Mouse (Mus musculus) liver, postnatal 0 days (tissue): ENCODE measurements around the gene Rfc1.

Experiments used
- CTCF ChIP-seq: sonication (generic); IDR thresholded peaks from 2 replicates; pipeline ENCODE4 v1.5.1; 2016; ENCODE audit warnings: antibody characterized with exemption, low read depth
- EP300 ChIP-seq: IDR thresholded peaks from 2 replicates; pipeline ENCODE4 v1.6.1; 2016; ENCODE audit warnings: antibody characterized with exemption, low read depth, mild to moderate bottlenecking

GRCm38 (mm10) chr5:65324271-65324670, 11.2 kb downstream of the Rfc1 start:
- TF ChIP-seq CTCF (no peak), EP300 (no peak)
